Mouse (Mus musculus): ENCODE results near the gene Ooep. TPM values are rescaled to one million over a fixed set of nuclear protein-coding genes. Genes with fewer than 3 reads are reported as not detected.

Ooep gene
- polyA plus RNA-seq (2014; fragmentation: Nextera tagmentation; extraction: Ambion mirVana), result 0.35 and 0.74 TPM in 2 replicates

- peaks cover 7% of the 10 kb centered on the region; the same call in 1 of the 2 replicates for H3K4me1 ChIP-seq (ENCODE audit: control insufficient read depth, insufficient read depth, low read length)
- peak; percentile 79 for ATAC-seq (ENCODE audit: insufficient number of reproducible peaks, insufficient read depth, low FRiP score, low read depth)
- H3K27me3 ChIP-seq (ENCODE audit: control insufficient read depth, insufficient read depth, low read length), result no peaks in the 10 kb centered on the region
- H3K9ac ChIP-seq (replicated peaks; ENCODE audit: low read depth, low read length), result no peak within 1 kb of the TSS
- no peak within 1 kb of the TSS for H3K27ac ChIP-seq (ENCODE audit: low read length)
- H3K9me3 ChIP-seq (ENCODE audit: control insufficient read depth, low read depth, low read length), result no peaks in the 10 kb centered on the region
- H3K4me3 ChIP-seq (ENCODE audit: low read depth, low read length), result peak within 1 kb of the TSS; percentile 18; the same call in 1 of the 2 replicates
- whole genome bisulfite sequencing, result 6% methylated on average over 19 of the region's 23 CpGs
- peak within 1 kb of the TSS; percentile 50 for H3K4me2 ChIP-seq (replicated peaks; ENCODE audit: low read depth, low read length)
- H3K36me3 ChIP-seq (ENCODE audit: control insufficient read depth, insufficient read depth, low read length), result no peaks in the 10 kb centered on the region
Measured at GRCm38 (mm10) chr9:78378113-78378785, at the start of gene Ooep. Ooep (minus strand) TSS chr9:78378725.

- Histone ChIP-seq H3K9me3 (ENCODE audit: control insufficient read depth, low read depth, low read length) (no peaks in the 10 kb centered on the region), H3K4me3 (ENCODE audit: low read depth, low read length) (no peak overlapping the region), H3K4me1 (ENCODE audit: control insufficient read depth, insufficient read depth, low read length) (no peaks in the 10 kb centered on the region), H3K27ac (ENCODE audit: low read length) (no peak overlapping the region), H3K27me3 (ENCODE audit: control insufficient read depth, insufficient read depth, low read length) (no peaks in the 10 kb centered on the region), H3K4me2 (replicated peaks; ENCODE audit: low read depth, low read length) (no peak overlapping the region), H3K9ac (replicated peaks; ENCODE audit: low read depth, low read length) (no peak overlapping the region), H3K36me3 (ENCODE audit: control insufficient read depth, insufficient read depth, low read length) (no peaks in the 10 kb centered on the region)
- no peak for ATAC-seq (ENCODE audit: insufficient number of reproducible peaks, insufficient read depth, low FRiP score, low read depth)
- WGBS, result 83% methylated on average over 6 of the region's 6 CpGs
Measured at GRCm38 (mm10) chr9:78428185-78428584, 49.7 kb upstream of the Ooep start.

GRCm38 (mm10) chr9:78427362-78427781 lies 48.8 kb upstream of the Ooep start:
- H3K4me2 ChIP-seq (replicated peaks; ENCODE audit: low read depth, low read length), result peak overlapping the region; percentile 60
- no peaks in the 10 kb centered on the region for H3K36me3 ChIP-seq (ENCODE audit: control insufficient read depth, insufficient read depth, low read length)
- no peaks in the 10 kb centered on the region for H3K4me1 ChIP-seq (ENCODE audit: control insufficient read depth, insufficient read depth, low read length)
- ATAC-seq (ENCODE audit: insufficient number of reproducible peaks, insufficient read depth, low FRiP score, low read depth), result no peak
- peak overlapping the region; percentile 24 for H3K4me3 ChIP-seq (ENCODE audit: low read depth, low read length)
- H3K9ac ChIP-seq (replicated peaks; ENCODE audit: low read depth, low read length), result no peak overlapping the region
- no peaks in the 10 kb centered on the region for H3K27me3 ChIP-seq (ENCODE audit: control insufficient read depth, insufficient read depth, low read length)
- WGBS, result 23% methylated on average over 27 of the region's 27 CpGs
- no peaks in the 10 kb centered on the region for H3K9me3 ChIP-seq (ENCODE audit: control insufficient read depth, low read depth, low read length)
- H3K27ac ChIP-seq (ENCODE audit: low read length), result no peak overlapping the region

- Histone ChIP-seq H3K4me3 (ENCODE audit: low read depth, low read length) (no peak overlapping the region), H3K27ac (ENCODE audit: low read length) (no peak overlapping the region), H3K36me3 (ENCODE audit: control insufficient read depth, insufficient read depth, low read length) (no peaks in the 10 kb centered on the region), H3K4me2 (replicated peaks; ENCODE audit: low read depth, low read length) (no peak overlapping the region), H3K27me3 (ENCODE audit: control insufficient read depth, insufficient read depth, low read length) (no peaks in the 10 kb centered on the region), H3K9ac (replicated peaks; ENCODE audit: low read depth, low read length) (no peak overlapping the region), H3K9me3 (ENCODE audit: control insufficient read depth, low read depth, low read length) (no peaks in the 10 kb centered on the region), H3K4me1 (ENCODE audit: control insufficient read depth, insufficient read depth, low read length) (no peaks in the 10 kb centered on the region)
- ATAC-seq (ENCODE audit: insufficient number of reproducible peaks, insufficient read depth, low FRiP score, low read depth), result no peak
- WGBS, result 88% methylated on average over 7 of the region's 7 CpGs
Measured at GRCm38 (mm10) chr9:78401596-78401995, 23.1 kb upstream of the Ooep start.

GRCm38 (mm10) chr9:78400570-78400969 lies 22.0 kb upstream of the Ooep start:
- H3K4me3 ChIP-seq (ENCODE audit: low read depth, low read length), result no peak overlapping the region
- H3K4me2 ChIP-seq (replicated peaks; ENCODE audit: low read depth, low read length), result no peak overlapping the region
- H3K36me3 ChIP-seq (ENCODE audit: control insufficient read depth, insufficient read depth, low read length), result no peaks in the 10 kb centered on the region
- peaks cover 7% of the 10 kb centered on the region; the same call in 1 of the 2 replicates for H3K27me3 ChIP-seq (ENCODE audit: control insufficient read depth, insufficient read depth, low read length)
- no peaks in the 10 kb centered on the region for H3K9me3 ChIP-seq (ENCODE audit: control insufficient read depth, low read depth, low read length)
- no peak overlapping the region for H3K9ac ChIP-seq (replicated peaks; ENCODE audit: low read depth, low read length)
- no peak for ATAC-seq (ENCODE audit: insufficient number of reproducible peaks, insufficient read depth, low FRiP score, low read depth)
- WGBS, result 60% methylated on average over 5 of the region's 5 CpGs
- no peak overlapping the region for H3K27ac ChIP-seq (ENCODE audit: low read length)
- no peaks in the 10 kb centered on the region for H3K4me1 ChIP-seq (ENCODE audit: control insufficient read depth, insufficient read depth, low read length)

- no peaks in the 10 kb centered on the region for H3K4me1 ChIP-seq (ENCODE audit: control insufficient read depth, insufficient read depth, low read length)
- peak overlapping the region; percentile 64; the same call in 1 of the 2 replicates for H3K4me2 ChIP-seq (replicated peaks; ENCODE audit: low read depth, low read length)
- WGBS, result 59% methylated on average over 9 of the region's 9 CpGs
- peak overlapping the region; percentile 34; the same call in 1 of the 2 replicates for H3K4me3 ChIP-seq (ENCODE audit: low read depth, low read length)
- H3K27ac ChIP-seq (ENCODE audit: low read length), result no peak overlapping the region
- peaks cover 20% of the 10 kb centered on the region for H3K27me3 ChIP-seq (ENCODE audit: control insufficient read depth, insufficient read depth, low read length)
- H3K9ac ChIP-seq (replicated peaks; ENCODE audit: low read depth, low read length), result no peak overlapping the region
- no peak for ATAC-seq (ENCODE audit: insufficient number of reproducible peaks, insufficient read depth, low FRiP score, low read depth)
- H3K36me3 ChIP-seq (ENCODE audit: control insufficient read depth, insufficient read depth, low read length), result no peaks in the 10 kb centered on the region
- no peaks in the 10 kb centered on the region for H3K9me3 ChIP-seq (ENCODE audit: control insufficient read depth, low read depth, low read length)
Measured at GRCm38 (mm10) chr9:78396517-78396916, 18.0 kb upstream of the Ooep start.

GRCm38 (mm10) chr9:78395630-78396351 lies 17.3 kb upstream of the Ooep start, which contains the start of gene Ddx43:
Ddx43 (plus strand) TSS chr9:78395777.
- no peaks in the 10 kb centered on the region for H3K4me1 ChIP-seq (ENCODE audit: control insufficient read depth, insufficient read depth, low read length)
- peaks cover 20% of the 10 kb centered on the region for H3K27me3 ChIP-seq (ENCODE audit: control insufficient read depth, insufficient read depth, low read length)
- H3K4me2 ChIP-seq (replicated peaks; ENCODE audit: low read depth, low read length), result peak within 1 kb of the TSS; percentile 64
- no peak within 1 kb of the TSS; the same call in 1 of the 2 replicates for H3K9ac ChIP-seq (replicated peaks; ENCODE audit: low read depth, low read length)
- H3K4me3 ChIP-seq (ENCODE audit: low read depth, low read length), result peak within 1 kb of the TSS; percentile 34
- no peaks in the 10 kb centered on the region for H3K9me3 ChIP-seq (ENCODE audit: control insufficient read depth, low read depth, low read length)
- ATAC-seq (ENCODE audit: insufficient number of reproducible peaks, insufficient read depth, low FRiP score, low read depth), result peak; percentile 87
- no peak within 1 kb of the TSS for H3K27ac ChIP-seq (ENCODE audit: low read length)
- 3% methylated on average over 85 of the region's 93 CpGs for WGBS
- no peaks in the 10 kb centered on the region for H3K36me3 ChIP-seq (ENCODE audit: control insufficient read depth, insufficient read depth, low read length)

- no peaks in the 10 kb centered on the region for H3K9me3 ChIP-seq (ENCODE audit: control insufficient read depth, low read depth, low read length)
- H3K36me3 ChIP-seq (ENCODE audit: control insufficient read depth, insufficient read depth, low read length), result no peaks in the 10 kb centered on the region
- no peak; the same call in 1 of the 2 replicates for ATAC-seq (ENCODE audit: insufficient number of reproducible peaks, insufficient read depth, low FRiP score, low read depth)
- H3K4me3 ChIP-seq (ENCODE audit: low read depth, low read length), result peak overlapping the region; percentile 34; the same call in 1 of the 2 replicates
- H3K9ac ChIP-seq (replicated peaks; ENCODE audit: low read depth, low read length), result no peak overlapping the region
- peaks cover 20% of the 10 kb centered on the region for H3K27me3 ChIP-seq (ENCODE audit: control insufficient read depth, insufficient read depth, low read length)
- no peak overlapping the region for H3K27ac ChIP-seq (ENCODE audit: low read length)
- no peaks in the 10 kb centered on the region for H3K4me1 ChIP-seq (ENCODE audit: control insufficient read depth, insufficient read depth, low read length)
- 32% methylated on average over 11 of the region's 11 CpGs for WGBS
- H3K4me2 ChIP-seq (replicated peaks; ENCODE audit: low read depth, low read length), result peak overlapping the region; percentile 64
Measured at GRCm38 (mm10) chr9:78395244-78395629, 16.7 kb upstream of the Ooep start.
